Mouse (Mus musculus): Measurements from ENCODE around the gene Ssu72. TPM values are rescaled to one million over a fixed set of nuclear protein-coding genes. Genes with fewer than 3 reads are reported as not detected.

Ssu72 gene
- polyA plus RNA-seq, 1 experiment from 2014 or later, result 150 TPM

DNA sequence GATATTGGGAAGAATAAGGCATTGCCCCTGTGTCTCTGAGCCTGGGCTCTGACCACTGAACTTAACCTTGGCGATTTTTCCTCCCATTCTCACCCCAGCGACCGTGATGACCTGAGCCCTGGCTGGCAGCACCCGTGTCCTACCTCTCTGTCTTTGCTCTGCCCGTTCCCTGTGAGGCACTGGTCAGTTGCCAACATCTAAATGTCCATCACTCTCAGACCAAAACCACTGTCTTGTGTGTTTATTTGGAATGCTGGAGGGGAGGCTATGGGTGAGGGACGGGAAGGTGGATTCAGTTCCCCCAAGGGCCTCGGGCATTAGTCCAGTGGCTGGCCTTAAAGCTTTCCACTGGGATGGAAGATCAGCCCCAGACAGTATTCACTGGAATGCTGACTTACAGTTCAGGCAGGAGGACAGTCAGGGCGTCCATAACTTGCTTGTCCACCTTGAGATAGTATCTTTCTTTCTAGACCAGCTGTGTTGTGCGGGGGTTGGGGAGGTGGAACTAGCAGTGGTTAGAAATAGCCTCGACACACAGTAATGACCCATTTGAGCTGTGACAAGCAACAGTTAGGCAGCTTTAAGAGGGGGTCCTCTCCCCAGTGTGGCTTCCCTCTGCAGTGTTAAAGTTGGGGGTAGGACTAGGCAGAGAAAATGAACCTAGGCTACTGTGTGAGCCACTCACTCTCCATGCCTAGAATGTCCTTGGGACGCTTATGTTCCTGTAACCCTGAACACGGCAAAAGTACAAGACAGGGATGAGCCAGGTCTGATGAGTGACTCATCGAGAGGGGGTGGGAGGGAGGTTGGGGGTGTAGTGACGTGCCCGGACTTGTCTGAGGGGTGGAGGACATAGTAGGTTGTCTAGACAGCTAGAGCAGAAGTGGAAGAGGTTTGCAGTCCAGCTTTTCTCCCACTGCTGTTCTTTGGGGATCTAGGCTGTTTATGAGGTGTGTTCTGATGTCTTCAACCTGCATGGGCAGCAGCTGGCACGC lies 8.0 kb upstream of the Ssu72 start:
- peak overlapping the region; percentile 81 for H3K4me2 ChIP-seq (ENCODE audit: low read length)
- 79% methylated on average over 16 of the region's 16 CpGs for WGBS
- H3K36me3 ChIP-seq (ENCODE audit: control insufficient read depth, insufficient read depth), result no peaks in the 10 kb centered on the region
- H3K9ac ChIP-seq (replicated peaks; ENCODE audit: low read depth, low read length), result no peak overlapping the region
- H3K27ac ChIP-seq (ENCODE audit: low read length), result no peak overlapping the region
- peaks cover 22% of the 10 kb centered on the region for H3K4me1 ChIP-seq (replicated peaks; ENCODE audit: control insufficient read depth, insufficient read depth, low read length)
- ATAC-seq, result no peak
- H3K4me3 ChIP-seq (replicated peaks; ENCODE audit: low read length), result no peak overlapping the region
- H3K9me3 ChIP-seq (ENCODE audit: control insufficient read depth, low read length), result no peaks in the 10 kb centered on the region
- H3K27me3 ChIP-seq (replicated peaks; ENCODE audit: control insufficient read depth, insufficient read depth, low read length), result no peaks in the 10 kb centered on the region

DNA sequence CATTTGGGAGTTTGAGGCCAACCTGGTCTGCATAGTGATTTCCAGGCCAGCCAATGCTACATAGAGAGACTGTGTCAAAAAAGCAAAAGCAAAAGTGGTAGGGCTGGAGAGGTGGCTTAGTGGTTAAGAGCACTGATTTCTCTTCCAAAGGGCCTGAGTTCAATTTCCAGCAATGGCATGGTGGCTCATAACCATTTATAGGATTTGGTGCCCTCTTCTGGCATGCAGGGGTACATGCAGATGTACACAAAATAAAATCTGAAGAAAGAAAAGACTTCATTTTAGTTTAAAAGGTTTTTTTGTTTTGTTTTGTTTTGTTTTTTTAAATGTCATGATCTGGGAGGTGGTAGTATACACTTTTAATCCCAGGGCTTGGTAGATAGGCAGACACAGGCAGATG lies 4.2 kb upstream of the Ssu72 start:
- Histone ChIP-seq H3K4me2 (ENCODE audit: low read length) (no peak overlapping the region), H3K27me3 (replicated peaks; ENCODE audit: control insufficient read depth, insufficient read depth, low read length) (no peaks in the 10 kb centered on the region), H3K4me3 (replicated peaks; ENCODE audit: low read length) (no peak overlapping the region), H3K36me3 (ENCODE audit: control insufficient read depth, insufficient read depth) (no peaks in the 10 kb centered on the region), H3K27ac (ENCODE audit: low read length) (no peak overlapping the region), H3K9ac (replicated peaks; ENCODE audit: low read depth, low read length) (no peak overlapping the region), H3K9me3 (ENCODE audit: control insufficient read depth, low read length) (no peaks in the 10 kb centered on the region), H3K4me1 (replicated peaks; ENCODE audit: control insufficient read depth, insufficient read depth, low read length) (peaks cover 18% of the 10 kb centered on the region)
- ATAC-seq, result no peak

DNA sequence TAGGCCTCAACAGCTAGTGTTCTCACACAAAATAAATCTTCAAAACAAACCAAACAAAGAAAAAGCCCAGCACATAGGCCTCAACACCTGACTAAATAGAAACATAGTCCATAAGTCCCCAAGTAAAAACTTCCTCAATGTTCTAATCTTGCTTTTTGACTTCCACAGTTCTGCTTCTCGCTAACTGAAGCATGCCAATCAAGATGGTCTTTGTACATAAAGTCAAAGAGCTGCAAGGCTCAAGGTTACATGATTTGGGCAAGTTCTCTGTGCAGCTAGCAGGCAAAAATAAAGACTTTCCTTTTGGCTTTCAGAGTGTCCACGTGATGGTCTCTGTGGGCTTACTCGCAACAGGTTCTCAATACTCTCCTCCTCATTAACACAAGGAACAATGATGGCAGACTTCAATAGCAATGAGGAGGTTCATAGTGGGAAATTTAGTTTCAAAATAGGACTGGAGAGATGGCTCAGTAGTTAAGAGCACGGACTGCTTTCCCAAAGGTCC lies 1.1 kb upstream of the Ssu72 start:
- no peak overlapping the region for H3K4me2 ChIP-seq (ENCODE audit: low read length)
- H3K4me1 ChIP-seq (replicated peaks; ENCODE audit: control insufficient read depth, insufficient read depth, low read length), result peaks cover 10% of the 10 kb centered on the region
- H3K9me3 ChIP-seq (ENCODE audit: control insufficient read depth, low read length), result no peaks in the 10 kb centered on the region
- ATAC-seq, result no peak
- no peak overlapping the region for H3K27ac ChIP-seq (ENCODE audit: low read length)
- 93% methylated on average over 4 of the region's 4 CpGs for WGBS
- H3K4me3 ChIP-seq (replicated peaks; ENCODE audit: low read length), result no peak overlapping the region
- no peaks in the 10 kb centered on the region for H3K27me3 ChIP-seq (replicated peaks; ENCODE audit: control insufficient read depth, insufficient read depth, low read length)
- no peaks in the 10 kb centered on the region for H3K36me3 ChIP-seq (ENCODE audit: control insufficient read depth, insufficient read depth)
- no peak overlapping the region for H3K9ac ChIP-seq (replicated peaks; ENCODE audit: low read depth, low read length)

DNA sequence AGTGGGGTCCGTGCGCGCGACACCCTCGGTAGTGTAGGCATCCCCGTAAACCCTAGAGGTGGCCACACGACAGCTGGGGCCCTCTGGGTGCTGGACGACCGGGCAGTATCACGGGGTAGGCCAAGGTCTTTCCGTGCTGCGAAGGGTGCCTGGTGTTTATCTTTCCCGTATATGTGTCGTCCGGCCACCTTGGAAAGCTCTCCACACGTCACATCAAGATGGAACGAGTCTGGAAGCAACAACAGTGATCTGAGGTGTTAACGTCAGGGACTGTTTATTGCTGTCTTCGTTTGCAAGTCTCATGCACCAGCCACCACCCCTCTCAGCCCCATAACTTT lies 961 bp downstream of the Ssu72 start:
- H3K4me2 ChIP-seq (ENCODE audit: low read length), result peak overlapping the region; percentile 72
- H3K36me3 ChIP-seq (ENCODE audit: control insufficient read depth, insufficient read depth), result no peaks in the 10 kb centered on the region
- H3K9ac ChIP-seq (replicated peaks; ENCODE audit: low read depth, low read length), result peak overlapping the region; percentile 90
- WGBS, result under 1% methylated on average over 19 of the region's 19 CpGs
- H3K9me3 ChIP-seq (ENCODE audit: control insufficient read depth, low read length), result no peaks in the 10 kb centered on the region
- H3K27ac ChIP-seq (ENCODE audit: low read length), result peak overlapping the region; percentile 97
- peaks cover 12% of the 10 kb centered on the region for H3K4me1 ChIP-seq (replicated peaks; ENCODE audit: control insufficient read depth, insufficient read depth, low read length)
- no peak for ATAC-seq
- H3K4me3 ChIP-seq (replicated peaks; ENCODE audit: low read length), result peak overlapping the region; percentile 93
- H3K27me3 ChIP-seq (replicated peaks; ENCODE audit: control insufficient read depth, insufficient read depth, low read length), result no peaks in the 10 kb centered on the region

DNA sequence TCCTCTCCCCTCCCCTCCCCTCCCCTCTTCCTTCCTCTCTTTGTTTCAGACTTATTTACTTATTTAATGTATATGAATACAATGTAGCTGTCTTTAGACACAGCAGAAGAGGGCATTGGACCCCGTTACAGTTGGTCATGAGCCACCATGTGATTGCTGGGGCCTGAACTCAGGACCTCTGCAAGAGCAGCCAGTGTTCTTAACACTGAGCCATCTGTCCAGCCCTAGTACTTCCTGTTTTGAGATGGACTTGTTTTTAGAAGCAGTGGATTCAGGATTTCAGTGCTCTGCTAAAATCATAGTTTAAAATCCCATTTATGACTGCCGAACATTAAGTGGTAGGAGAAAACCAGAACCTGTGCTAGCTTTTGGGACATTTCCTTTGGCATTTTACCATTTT lies 4.0 kb downstream of the Ssu72 start:
- WGBS, result 73% methylated on average over 2 of the region's 2 CpGs
- no peak for ATAC-seq
- H3K9ac ChIP-seq (replicated peaks; ENCODE audit: low read depth, low read length), result no peak overlapping the region
- H3K4me3 ChIP-seq (replicated peaks; ENCODE audit: low read length), result no peak overlapping the region
- peaks cover 15% of the 10 kb centered on the region for H3K4me1 ChIP-seq (replicated peaks; ENCODE audit: control insufficient read depth, insufficient read depth, low read length)
- no peaks in the 10 kb centered on the region for H3K9me3 ChIP-seq (ENCODE audit: control insufficient read depth, low read length)
- no peaks in the 10 kb centered on the region for H3K27me3 ChIP-seq (replicated peaks; ENCODE audit: control insufficient read depth, insufficient read depth, low read length)
- H3K27ac ChIP-seq (ENCODE audit: low read length), result no peak overlapping the region; the same call in 1 of the 2 replicates
- no peak overlapping the region for H3K4me2 ChIP-seq (ENCODE audit: low read length)
- no peaks in the 10 kb centered on the region for H3K36me3 ChIP-seq (ENCODE audit: control insufficient read depth, insufficient read depth)

DNA sequence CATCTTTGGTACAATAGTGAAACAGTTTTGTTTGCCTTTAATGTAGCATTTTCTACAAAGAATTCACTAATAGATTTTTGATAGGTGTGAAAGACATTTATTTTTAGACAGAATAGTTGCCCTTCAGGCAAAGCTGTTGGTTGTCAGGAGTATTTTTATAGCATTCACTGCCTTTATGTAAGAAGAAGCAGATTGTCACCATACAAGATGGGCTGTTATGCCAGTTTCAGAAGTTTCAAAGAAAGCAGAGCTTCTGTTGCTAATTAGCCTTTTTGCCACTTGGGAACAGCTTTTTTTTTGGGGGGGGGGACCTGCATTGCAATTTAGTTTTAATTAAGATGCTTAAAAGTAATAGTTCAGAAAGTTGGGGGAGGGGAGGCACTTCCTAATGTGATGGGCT lies 4.4 kb downstream of the Ssu72 start:
- H3K36me3 ChIP-seq (ENCODE audit: control insufficient read depth, insufficient read depth), result no peaks in the 10 kb centered on the region
- H3K4me2 ChIP-seq (ENCODE audit: low read length), result no peak overlapping the region
- no peaks in the 10 kb centered on the region for H3K9me3 ChIP-seq (ENCODE audit: control insufficient read depth, low read length)
- H3K4me3 ChIP-seq (replicated peaks; ENCODE audit: low read length), result no peak overlapping the region
- no peaks in the 10 kb centered on the region for H3K27me3 ChIP-seq (replicated peaks; ENCODE audit: control insufficient read depth, insufficient read depth, low read length)
- peaks cover 15% of the 10 kb centered on the region for H3K4me1 ChIP-seq (replicated peaks; ENCODE audit: control insufficient read depth, insufficient read depth, low read length)
- H3K27ac ChIP-seq (ENCODE audit: low read length), result no peak overlapping the region
- no peak for ATAC-seq
- H3K9ac ChIP-seq (replicated peaks; ENCODE audit: low read depth, low read length), result no peak overlapping the region

DNA sequence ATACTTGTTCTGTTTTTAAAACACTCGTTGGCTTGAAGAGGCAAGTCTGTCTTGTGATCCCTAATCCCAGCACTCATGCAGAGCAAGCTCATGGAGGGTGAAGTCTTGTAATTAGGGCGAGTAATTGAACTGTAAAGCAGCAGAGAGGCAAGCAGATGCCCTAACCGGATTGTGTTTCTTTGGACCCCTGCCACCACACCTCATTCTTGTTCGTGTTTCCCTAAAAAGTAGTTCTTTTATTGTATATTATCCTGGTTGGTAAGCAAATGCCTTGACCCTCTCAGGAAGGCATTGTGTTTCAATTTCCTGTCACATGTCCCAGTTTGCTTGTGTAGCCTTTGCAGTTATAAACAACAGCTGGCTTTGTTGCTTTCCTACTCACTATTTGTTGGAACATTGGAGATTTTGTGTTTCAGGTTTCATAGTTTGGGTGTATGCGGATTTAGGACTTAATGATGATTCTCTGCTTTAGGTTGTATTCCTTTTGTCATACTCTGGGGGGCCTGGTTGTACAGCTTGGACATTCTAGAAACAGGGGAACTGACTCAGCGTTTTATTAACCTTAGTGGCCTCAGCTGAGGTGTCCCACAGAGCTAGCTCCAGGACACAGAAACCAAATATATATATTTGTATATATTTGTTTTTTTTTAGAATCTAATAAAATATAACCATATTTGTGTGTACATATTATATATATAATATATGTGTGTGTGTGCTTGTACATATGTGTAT lies 6.1 kb downstream of the Ssu72 start:
- 42% methylated on average over 6 of the region's 6 CpGs for WGBS
- no peak for ATAC-seq
- Histone ChIP-seq H3K4me1 (replicated peaks; ENCODE audit: control insufficient read depth, insufficient read depth, low read length) (peaks cover 10% of the 10 kb centered on the region), H3K4me3 (replicated peaks; ENCODE audit: low read length) (no peak overlapping the region), H3K27me3 (replicated peaks; ENCODE audit: control insufficient read depth, insufficient read depth, low read length) (no peaks in the 10 kb centered on the region), H3K36me3 (ENCODE audit: control insufficient read depth, insufficient read depth) (peaks cover 2% of the 10 kb centered on the region; the same call in 1 of the 2 replicates), H3K9me3 (ENCODE audit: control insufficient read depth, low read length) (no peaks in the 10 kb centered on the region), H3K4me2 (ENCODE audit: low read length) (no peak overlapping the region), H3K9ac (replicated peaks; ENCODE audit: low read depth, low read length) (no peak overlapping the region), H3K27ac (ENCODE audit: low read length) (no peak overlapping the region)

DNA sequence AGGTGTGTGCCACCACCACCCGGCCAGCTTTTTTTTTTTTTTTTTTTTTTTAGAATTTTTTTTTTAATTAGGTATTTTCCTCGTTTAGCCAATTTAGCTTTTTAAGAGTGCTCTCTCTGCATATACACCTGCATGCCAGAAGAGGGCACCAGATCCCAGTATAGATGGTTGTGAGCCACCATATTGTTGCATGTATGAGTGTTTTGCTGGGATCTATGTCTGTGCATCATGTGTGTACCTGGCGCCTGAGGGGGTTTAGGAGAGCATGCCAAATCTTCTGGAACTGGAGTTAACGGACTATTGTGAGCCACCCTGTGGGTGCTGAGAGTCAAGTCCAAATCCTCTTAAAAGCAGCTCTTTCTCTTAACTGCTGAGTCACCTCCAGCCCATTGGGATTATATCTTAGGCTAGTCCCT lies 17.1 kb downstream of the Ssu72 start:
- no peak overlapping the region for H3K27ac ChIP-seq (ENCODE audit: low read length)
- no peak overlapping the region for H3K4me3 ChIP-seq (replicated peaks; ENCODE audit: low read length)
- H3K36me3 ChIP-seq (ENCODE audit: control insufficient read depth, insufficient read depth), result peaks cover 3% of the 10 kb centered on the region; the same call in 1 of the 2 replicates
- ATAC-seq, result peak; percentile 20; the same call in 1 of the 2 replicates
- H3K9me3 ChIP-seq (ENCODE audit: control insufficient read depth, low read length), result no peaks in the 10 kb centered on the region
- H3K4me2 ChIP-seq (ENCODE audit: low read length), result no peak overlapping the region
- H3K4me1 ChIP-seq (replicated peaks; ENCODE audit: control insufficient read depth, insufficient read depth, low read length), result no peaks in the 10 kb centered on the region
- H3K9ac ChIP-seq (replicated peaks; ENCODE audit: low read depth, low read length), result no peak overlapping the region
- no peaks in the 10 kb centered on the region for H3K27me3 ChIP-seq (replicated peaks; ENCODE audit: control insufficient read depth, insufficient read depth, low read length)
- 41% methylated on average over 4 of the region's 4 CpGs for WGBS

DNA sequence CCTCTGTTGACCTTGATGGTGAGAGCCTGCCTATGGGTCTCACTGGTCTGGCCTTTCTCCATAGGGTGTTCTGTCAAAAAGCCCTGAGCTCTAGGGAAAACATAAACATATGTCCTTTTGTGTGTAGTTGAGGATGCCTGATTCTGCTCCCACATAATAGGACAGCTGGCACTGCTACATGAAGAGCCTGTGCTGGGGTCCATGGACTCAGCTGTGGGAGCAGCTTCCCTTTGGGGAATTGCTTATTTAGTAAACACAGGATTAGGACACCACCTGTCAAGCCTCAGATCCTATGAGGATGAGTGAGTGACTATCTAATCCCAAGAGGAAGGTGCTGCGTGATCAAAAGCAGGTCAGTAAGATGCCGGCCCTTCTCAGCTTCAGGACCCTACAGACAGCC lies 23.4 kb downstream of the Ssu72 start:
- H3K27ac ChIP-seq (ENCODE audit: low read length), result no peak overlapping the region
- H3K9ac ChIP-seq (replicated peaks; ENCODE audit: low read depth, low read length), result no peak overlapping the region
- H3K36me3 ChIP-seq (ENCODE audit: control insufficient read depth, insufficient read depth), result peaks cover 3% of the 10 kb centered on the region; the same call in 1 of the 2 replicates
- no peaks in the 10 kb centered on the region for H3K4me1 ChIP-seq (replicated peaks; ENCODE audit: control insufficient read depth, insufficient read depth, low read length)
- H3K4me3 ChIP-seq (replicated peaks; ENCODE audit: low read length), result no peak overlapping the region
- H3K27me3 ChIP-seq (replicated peaks; ENCODE audit: control insufficient read depth, insufficient read depth, low read length), result no peaks in the 10 kb centered on the region
- no peaks in the 10 kb centered on the region for H3K9me3 ChIP-seq (ENCODE audit: control insufficient read depth, low read length)
- no peak for ATAC-seq
- 74% methylated on average over 2 of the region's 2 CpGs for WGBS
- H3K4me2 ChIP-seq (ENCODE audit: low read length), result no peak overlapping the region
